Mouse (Mus musculus) retina, postnatal 1 day (tissue): ENCODE measurements around the gene Pogk.

Experiments used
- DNase-seq: peaks from one replicate; pipeline ENCODE4 v3.0.0-alpha.2; 2012

Gene Pogk

DNA sequence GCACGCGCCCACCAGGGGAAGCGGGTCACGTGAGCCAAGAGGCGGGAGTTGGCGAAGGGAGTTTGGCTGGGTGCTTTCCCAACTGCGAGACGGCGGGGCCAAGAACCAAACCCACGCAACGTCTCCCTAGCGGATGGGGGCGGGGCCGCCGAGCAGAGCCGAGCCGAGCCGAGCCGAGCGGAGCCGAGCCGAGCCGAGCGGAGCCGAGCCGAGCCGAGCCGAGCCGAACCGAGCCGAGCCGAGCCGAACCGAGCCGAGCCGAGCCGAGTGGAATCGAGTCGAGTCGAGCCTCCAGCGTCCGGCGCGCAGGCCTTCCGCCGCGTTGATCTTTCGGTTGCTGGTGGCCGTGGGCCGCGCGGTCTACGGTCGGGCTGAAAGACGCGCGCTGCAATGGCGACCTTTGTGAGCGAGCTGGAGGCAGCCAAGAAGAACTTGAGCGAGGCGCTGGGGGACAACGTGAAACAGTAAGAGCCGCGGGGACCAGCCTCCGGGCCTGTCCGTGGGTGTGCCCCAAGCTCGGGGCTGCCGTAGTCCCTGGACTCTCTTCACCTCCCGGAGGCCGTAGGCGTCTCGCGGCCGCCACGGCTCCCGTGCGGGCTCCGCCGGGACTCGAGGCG is 30.5 kb downstream of the Pogk start, which contains the start of gene Tada1:
Gene Tada1 (plus strand): TSS at position 85 of the 617 bp plus-strand sequence.
- DNase-seq, result peak; percentile 96

DNA sequence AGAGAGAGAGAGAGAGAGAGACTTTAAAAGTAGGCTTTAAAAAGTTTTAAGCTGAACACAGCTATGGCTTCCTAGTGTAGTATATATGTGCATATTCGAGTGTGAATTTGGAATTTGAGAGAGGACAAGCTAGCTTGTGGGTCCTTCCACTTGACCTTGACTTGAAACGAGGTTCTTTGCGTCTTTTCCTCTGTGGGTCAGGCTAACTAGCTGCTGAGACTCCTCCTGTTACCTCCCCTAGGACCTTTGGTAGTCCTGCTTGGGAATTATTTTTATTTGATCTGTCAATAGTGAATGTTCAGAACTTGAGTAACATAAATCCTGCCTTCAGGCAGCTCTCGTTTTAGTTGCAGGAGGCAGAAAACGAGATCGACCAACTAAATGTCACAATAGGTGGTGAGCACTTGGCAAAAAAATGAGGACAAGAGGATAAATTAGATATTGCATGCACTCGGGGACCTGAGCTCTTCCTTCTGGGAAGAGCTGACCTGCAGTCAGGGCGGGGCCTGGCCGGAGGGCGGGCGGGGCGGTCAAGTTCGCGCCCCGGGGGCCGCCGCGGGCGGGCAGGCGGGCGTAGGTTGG is 31.1 kb downstream of the Pogk start:
- no peak for DNase-seq

DNA sequence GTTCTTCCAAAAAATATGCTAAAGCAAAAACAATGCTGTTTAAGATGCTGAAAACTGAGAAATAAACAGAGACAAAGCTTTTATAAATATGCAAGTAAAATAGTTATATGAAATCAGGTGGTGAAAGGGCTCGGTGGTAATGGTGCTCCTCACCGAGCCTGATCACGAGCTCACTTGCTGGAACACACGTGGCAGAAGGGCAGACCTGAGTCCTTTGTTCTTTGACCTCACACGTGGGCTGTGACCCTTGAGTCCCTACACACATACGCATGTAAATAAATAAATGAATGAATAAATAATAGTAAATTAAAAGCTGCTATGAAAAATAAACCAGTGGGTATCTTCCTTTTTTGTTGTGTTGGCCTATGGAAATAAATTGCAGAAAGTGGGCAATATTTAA is 32.5 kb downstream of the Pogk start:
- DNase-seq, result no peak

DNA sequence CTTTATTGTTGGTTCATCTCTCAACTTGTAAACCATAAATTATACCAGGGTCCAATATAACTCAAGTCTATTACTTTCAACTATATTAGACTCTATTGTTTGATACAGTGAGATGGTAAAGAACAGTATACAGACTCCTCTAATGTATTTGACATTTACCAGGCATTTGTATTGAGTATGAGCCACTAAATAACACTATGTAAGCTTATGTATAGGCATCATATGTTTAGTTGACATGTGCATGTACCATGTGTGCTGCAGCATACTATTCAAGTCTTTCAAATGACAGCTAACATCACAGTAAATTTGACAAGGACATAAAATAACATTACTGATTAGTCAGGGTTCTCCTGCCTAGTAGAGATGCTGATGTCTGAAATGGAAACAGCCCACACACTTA is 46.5 kb downstream of the Pogk start:
- DNase-seq, result no peak

DNA sequence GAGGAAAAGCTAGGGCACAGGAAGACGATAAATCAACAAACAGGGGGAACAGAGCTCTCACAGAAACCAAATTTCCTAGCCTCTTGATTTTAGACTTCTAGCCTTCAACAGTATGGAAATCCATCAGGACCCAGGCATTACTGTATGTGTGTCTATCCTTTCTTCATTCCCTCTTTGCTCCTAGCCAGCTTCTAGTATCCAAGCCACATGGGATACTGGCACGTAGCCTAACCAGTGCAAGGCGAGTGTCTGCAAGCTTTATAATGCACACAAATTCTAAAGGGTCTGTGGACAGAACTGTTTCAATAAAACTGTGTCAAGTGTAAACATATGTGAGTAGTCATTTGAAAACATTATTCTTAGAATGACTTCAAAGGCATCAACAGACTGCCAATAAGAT is 47.0 kb downstream of the Pogk start:
- no peak for DNase-seq

DNA sequence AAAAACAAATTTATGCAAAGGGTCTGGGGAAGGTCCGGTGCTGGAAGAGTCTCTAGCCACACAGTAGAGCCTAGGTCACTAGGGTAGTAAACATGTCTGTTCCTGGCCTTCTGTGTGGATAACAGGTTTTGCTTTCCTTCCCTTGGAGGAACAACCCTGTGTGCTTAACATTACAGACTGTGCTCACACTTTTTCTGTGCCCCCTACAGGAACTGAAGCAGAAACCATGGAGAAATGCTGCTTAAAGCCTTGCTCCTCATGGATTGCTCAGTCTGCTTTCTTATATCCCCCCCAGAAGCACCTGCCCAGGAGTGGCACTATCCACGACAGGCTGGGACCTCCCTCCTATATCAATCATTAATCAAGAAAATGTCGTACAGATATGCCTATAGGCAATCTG is 47.8 kb downstream of the Pogk start:
- no peak for DNase-seq

DNA sequence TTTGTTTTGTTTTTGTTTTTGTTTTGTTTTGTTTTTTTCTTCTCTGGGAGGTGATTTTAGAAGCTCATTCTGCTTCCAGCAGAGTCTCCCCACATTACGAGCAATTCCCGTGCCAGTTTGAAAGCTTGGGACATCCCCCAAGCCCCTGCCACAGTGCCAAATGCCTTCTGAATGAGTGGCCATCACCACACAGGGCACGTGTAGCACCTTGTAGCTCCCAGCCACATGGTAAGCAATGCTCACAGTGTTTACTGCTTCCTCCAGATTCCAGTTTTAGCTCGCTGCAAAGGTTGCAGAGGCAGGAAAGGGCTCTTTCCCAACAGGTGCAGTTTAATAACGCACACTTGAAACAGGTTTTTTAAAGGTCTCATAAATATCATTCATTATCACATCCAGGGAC is 48.8 kb downstream of the Pogk start:
- no peak for DNase-seq

DNA sequence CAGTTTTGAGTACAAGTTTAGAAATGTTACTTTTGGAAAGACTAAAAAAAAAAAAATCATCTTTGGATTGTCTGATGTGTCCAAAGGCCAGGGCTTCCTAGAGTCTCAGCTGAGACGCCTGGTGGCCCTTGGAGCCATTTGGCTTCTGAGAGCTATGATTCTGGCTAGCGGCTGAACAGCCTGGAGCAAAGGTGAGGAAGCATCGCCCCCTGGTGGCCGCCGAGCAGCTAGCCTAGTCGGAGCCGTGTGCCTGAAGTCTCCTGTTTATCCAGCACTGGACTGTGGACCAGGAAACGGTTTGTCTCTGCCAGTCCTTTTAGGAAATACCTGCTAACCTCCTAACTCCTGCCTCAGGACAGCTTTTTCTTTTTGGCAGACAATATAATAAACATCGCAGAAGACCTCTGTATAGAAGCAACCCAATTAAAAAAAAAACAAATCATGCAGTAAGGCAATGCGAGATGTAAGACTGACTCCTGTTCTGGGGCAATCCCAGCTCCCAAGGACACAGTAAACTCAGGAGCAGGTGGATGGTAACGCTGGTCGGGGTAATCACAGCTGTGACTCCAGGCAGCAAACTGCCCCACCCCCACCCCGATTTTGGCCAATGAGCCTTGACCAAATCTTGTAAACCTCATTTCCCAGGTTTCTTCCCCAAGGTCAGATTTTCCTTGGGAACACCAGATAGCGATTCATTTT is 49.4 kb downstream of the Pogk start:
- DNase-seq, result peak; percentile 79

DNA sequence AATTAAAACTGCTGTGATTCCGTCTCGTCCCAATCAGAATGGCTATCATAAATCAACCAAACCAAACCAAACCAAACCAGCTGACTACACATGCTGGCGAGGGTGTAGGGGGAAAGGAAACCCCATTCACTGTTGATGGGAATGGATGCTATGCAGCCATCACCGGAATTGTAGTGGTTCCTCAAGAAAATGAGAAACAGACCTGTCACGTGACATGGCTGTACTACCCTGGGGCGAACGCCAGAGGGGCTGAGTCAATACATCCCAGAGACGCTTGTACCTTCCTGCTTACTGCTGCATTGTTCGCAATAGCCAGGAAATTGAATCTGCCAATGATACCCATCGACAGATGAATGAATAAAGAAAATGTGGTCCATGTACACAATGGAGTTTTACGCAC is 59.9 kb downstream of the Pogk start:
- DNase-seq, result no peak

DNA sequence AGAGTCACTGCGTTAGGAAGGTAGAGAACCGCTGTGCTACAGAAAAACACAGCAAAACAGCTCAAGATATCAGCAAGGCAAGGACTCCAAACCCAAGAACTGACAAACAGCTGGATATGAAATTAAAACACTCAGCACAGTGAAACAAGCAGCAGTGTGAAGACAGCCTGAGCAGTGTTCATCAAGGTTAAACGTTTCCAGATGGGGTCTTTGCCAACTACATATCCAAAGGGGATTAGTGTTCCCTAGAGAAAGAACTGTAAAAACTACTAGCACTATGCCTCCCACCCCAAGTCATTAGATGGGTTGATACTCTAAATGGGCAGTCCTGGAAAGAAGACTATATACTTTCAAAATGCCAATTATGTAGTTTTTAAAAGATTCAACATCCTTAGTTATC is 60.3 kb downstream of the Pogk start:
- DNase-seq, result no peak

DNA sequence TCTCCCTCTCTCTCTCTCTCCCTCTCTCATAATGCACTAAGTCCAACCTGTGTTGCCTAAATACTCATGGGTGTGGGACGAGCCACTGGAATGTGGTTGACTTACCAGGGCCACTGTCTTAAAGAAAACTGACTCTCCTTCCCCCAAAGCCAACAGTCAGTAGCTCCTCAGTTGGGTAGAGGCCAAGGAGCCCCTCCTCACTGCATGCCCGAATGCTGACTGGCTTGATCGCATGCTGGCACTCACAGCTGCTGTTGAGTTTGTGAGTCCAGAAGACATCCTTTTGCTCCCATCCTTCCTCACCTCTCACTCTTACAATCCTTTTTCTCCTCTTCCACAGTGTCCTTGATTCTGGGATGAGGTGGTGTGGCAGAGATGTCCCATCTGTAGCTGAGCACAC is 62.8 kb downstream of the Pogk start:
- DNase-seq, result no peak

DNA sequence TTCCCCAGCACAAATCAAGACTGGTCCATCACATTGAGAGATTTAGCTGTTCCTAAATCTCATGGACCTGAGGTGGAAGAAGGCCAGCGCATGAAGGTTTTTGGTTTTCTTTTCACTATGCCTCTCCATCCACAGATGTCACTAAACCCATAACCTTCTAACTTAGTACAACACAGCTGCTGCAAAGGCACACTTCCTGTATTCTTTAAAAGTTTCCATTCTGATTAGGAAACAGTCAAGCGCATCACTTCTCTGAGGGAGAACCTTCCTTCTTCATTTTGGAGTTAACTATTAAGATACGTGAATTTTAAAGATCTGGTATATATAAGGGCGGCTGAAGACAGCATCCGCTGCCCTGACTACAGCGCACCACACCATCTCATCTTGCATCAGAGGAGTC is 64.1 kb downstream of the Pogk start:
- no peak for DNase-seq

DNA sequence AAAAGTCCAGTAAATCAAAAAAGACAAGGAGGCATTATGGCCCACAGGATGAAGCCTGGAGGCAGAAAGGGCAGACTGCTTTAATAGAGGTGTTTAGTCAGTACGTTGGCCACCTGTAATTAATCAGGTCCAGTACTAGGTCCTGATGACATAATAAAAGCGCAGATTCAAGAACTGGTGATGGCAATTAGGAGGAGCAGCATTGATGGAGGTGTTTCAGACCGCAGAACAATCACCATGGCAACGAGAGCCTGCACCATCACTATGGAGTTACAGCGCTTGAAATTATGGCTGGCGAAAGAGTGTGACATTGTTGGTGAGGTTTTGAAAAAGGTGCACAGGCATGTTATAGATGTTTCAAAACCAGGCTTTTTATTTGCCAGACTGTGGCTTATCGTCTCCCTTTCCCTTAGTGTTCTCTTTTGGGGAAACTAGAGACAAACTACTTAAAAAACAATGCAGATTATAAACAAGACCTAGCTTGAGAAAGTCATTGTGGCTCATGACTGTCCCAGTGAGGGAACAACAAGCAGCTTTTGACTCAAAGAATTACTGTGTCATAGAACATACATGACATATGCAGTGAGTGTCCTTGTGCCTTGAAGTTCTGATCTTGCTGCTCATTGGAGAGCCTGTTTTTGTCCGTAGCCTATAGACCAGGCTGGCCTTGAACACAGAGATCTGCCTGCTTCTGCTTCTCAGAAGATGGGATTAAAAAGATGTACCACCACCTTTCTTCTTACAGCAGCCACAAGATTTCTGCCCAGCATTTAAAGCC is 65.2 kb downstream of the Pogk start:
- no peak for DNase-seq

DNA sequence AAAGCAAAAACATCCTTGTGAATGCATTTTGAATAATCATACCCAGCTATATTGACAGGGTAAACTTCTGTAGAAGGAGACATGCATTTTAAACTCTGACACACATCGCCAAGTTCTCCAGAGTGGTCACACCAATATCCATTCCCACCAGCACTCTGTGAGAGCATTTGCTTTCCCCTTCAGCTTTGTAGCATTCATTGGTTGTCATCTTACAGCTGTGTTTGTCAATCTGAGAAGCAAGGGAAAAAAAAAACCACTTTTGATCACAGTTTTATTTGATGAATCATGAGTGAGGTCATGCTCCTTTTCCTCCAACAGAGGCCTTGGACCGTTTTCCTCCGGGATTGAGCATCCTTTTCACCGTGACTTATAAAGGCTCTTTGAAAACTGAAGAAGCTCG is 66.1 kb downstream of the Pogk start:
- no peak for DNase-seq

DNA sequence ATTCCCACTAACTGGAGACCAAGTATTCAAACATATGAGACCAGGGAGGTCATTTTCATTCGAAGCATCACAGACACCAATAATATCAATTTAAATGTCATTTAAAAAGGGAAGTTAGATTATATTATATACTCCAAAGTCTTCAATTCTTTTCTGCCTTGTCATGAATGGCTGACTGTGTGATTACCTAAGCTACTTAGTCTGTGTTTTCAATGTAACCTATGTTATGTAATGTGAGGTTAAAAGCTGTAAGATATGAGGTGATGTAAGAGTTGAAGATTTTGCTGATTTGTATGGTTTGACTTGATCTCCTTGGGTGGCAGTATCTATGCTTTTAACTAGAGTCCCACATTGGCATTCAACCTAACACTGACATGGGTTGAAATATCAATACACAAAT is 67.1 kb downstream of the Pogk start:
- no peak for DNase-seq

DNA sequence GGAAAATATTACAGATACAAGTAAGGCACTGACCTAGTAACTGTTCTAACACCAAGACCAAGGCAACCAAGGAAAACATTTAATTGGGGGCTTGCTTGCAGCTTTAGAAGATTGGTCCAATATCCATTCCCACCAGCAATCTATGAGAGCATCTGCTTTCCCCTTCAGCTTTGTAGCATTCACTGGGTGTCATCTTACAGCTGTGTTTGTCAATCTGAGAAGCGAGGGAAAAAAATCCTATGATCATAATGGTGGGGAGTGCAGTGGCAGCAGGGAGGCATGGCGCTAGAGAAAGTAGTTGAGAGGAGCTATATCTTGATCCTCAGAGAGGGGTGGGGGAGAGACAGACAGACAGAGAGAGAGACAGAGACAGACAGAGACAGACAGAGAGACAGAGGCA is 67.6 kb downstream of the Pogk start:
- DNase-seq, result no peak

DNA sequence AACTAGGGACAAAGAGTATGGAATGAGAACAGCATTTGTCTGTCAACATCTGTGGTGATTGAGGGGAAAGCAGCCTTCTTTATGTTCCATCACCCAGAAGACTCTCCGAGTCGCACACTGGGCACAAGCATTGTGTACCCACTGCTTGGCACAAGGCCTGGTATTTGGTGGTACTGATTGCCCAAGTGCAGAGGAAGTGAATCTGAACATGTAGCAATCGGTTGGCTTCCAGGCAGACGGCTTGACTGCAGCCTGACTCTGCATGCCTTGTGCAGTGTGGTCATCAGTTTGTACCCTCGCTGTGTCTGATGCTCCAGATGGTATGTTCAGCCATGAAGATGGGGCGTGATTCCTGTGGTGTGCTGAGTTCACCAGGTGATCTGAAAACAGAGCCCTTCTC is 70.6 kb downstream of the Pogk start:
- DNase-seq, result no peak
